Mouse (Mus musculus): ENCODE data around the gene Stk32c. TPM values are rescaled to one million over a fixed set of nuclear protein-coding genes. Genes with fewer than 3 reads are reported as not detected.

The Stk32c gene
- polyA plus RNA-seq, 1 experiment, result not detected

DNA sequence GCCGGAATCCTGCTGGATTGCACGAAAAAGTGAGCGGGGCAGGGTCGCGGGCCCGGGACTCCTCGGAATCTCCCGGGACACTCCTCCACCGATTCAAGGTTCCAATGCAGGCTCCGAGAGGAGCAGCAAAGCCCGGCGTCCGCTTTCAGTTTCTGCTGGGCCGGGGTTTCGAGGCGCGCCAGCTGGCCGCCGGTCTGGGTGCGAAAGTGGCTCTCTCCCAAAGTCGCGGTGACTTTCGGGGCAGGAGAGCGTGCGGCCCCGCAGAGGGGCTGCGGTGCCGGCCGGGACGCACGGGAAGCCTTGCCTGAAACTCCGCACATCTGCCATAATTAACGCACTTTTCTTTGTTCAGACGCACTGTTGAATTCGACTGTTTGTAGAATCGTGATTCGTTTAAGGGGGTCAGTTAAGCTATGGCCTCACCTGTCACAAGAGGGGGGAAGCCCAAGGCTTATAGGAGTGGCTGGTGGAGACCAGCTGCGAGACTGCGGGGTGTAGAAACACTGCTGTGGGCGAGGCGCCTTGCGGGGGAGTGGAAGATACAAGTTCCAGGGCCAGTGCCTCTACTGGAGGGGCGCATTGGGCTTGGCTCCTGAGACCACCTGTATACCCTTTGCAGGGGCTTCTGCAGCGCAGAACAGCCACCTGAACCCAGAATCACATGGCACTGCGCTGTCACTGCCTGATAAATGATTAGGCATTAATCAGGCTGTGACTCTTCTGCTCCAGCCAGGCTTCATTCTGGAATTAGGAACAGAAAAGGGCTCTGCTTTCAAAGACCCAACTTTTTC, 35.7 kb upstream of the Stk32c start:
- H3K27me3 ChIP-seq (ENCODE audit: control insufficient read depth), result peaks cover 38% of the 10 kb centered on the region
- TF ChIP-seq TAL1 (IDR thresholded peaks at IDR 0.05; ENCODE audit: low read length) (no peak), GATA1 (IDR thresholded peaks at IDR 0.05; ENCODE audit: low read length) (no peak)
- peaks cover 27% of the 10 kb centered on the region for H3K4me1 ChIP-seq (ENCODE audit: control insufficient read depth)
- H3K36me3 ChIP-seq (ENCODE audit: control insufficient read depth), result no peaks in the 10 kb centered on the region
- no peaks in the 10 kb centered on the region for H3K9me3 ChIP-seq (ENCODE audit: control insufficient read depth, low read length)
- H3K4me3 ChIP-seq (replicated peaks), result peak overlapping the region; percentile 56

DNA sequence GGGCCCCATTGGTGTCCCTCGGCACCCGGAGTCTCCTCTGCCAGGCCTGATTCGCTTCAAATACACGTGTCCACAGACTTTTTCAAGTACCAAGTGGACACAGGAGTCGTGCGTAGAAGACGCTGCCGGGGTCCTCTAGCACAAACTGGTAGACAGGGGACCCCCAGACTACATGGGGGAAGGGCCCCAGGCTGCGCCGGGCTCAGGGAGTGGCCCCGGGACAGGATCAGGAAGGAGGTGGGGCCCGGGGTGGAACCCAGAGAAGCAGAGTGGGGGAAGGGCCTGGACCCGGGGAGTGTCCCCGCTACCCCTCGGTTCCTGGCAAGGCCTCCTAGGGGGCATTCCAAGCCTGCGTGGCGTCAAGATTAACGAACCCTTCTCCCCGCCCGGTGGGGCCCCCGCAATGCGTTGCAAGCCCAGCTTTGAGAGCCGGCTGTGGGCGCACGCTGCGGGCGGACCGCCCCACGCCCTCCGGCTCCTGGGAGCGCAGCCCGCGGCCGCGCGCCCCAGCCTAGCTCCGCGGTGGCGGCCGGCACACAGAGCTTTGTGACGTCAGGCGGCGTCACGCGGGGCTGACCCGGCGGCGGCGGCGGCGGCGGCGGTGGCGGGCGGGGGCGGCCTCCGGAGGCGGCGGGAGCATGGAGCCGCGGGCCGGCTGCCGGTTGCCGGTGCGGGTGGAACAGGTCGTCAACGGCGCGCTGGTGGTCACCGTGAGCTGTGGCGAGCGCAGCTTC, 34.9 kb upstream of the Stk32c start, which contains the start of gene Pwwp2b:
TSS of gene Pwwp2b (plus strand) at position 602 of the 734 bp plus-strand sequence.
- Histone ChIP-seq H3K27me3 (ENCODE audit: control insufficient read depth) (peaks cover 38% of the 10 kb centered on the region), H3K9me3 (ENCODE audit: control insufficient read depth, low read length) (no peaks in the 10 kb centered on the region), H3K4me1 (ENCODE audit: control insufficient read depth) (peaks cover 27% of the 10 kb centered on the region), H3K36me3 (ENCODE audit: control insufficient read depth) (no peaks in the 10 kb centered on the region), H3K4me3 (replicated peaks) (peak within 1 kb of the TSS; percentile 56)
- TF ChIP-seq TAL1 (IDR thresholded peaks at IDR 0.05; ENCODE audit: low read length), result no peak
- TF ChIP-seq GATA1 (IDR thresholded peaks at IDR 0.05; ENCODE audit: low read length), result no peak

DNA sequence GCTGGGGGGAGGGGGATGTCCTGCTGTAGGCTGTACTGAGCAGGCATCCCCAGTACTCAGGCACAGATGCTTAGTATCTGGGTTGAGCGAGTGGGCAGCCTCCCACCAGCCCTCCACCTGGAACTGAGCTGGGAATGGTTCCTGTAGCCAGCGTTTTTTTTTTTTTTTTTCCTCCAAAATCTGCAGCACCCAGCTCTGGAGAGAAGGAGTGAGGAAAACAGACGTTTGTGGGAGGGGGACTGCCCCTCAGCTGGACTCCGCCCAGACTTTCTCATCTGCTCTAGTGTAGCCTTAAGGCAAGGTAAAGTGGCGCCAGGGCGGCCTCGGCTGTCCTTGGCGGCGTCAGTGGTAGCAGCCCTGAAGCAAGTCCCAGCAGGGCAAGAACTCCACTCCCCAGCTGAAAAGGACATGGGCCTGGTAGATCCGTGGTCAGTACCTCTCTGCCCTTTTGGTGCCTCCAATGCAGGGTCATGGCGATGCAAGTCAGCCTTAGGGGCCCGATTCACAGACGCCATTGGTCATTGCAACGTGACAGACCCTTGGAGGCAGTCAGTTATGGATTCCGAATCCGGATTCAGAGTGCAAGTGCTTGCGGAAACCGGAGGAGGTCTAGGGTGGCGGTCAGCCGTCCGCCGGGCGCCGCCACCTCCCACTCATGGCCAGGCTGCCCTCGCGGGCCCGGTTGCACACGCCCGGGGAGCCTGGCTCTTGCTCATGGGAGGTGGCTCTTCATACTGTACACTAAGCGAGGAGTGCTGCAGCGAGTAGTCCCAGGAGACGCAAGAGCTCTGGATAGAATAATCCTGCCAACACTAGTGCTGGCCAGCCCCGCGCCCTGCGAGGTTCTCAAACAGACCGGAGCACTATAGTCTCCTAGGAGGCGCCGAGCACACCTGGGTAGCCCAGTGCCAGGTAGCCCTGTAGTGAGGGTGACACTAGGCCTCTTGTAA, 34.1 kb upstream of the Stk32c start:
- H3K4me3 ChIP-seq (replicated peaks), result peak overlapping the region; percentile 56
- TF ChIP-seq GATA1 (IDR thresholded peaks at IDR 0.05; ENCODE audit: low read length) (no peak), TAL1 (IDR thresholded peaks at IDR 0.05; ENCODE audit: low read length) (no peak)
- peaks cover 25% of the 10 kb centered on the region for H3K4me1 ChIP-seq (ENCODE audit: control insufficient read depth)
- H3K27me3 ChIP-seq (ENCODE audit: control insufficient read depth), result peaks cover 38% of the 10 kb centered on the region
- no peaks in the 10 kb centered on the region for H3K36me3 ChIP-seq (ENCODE audit: control insufficient read depth)
- no peaks in the 10 kb centered on the region for H3K9me3 ChIP-seq (ENCODE audit: control insufficient read depth, low read length)

DNA sequence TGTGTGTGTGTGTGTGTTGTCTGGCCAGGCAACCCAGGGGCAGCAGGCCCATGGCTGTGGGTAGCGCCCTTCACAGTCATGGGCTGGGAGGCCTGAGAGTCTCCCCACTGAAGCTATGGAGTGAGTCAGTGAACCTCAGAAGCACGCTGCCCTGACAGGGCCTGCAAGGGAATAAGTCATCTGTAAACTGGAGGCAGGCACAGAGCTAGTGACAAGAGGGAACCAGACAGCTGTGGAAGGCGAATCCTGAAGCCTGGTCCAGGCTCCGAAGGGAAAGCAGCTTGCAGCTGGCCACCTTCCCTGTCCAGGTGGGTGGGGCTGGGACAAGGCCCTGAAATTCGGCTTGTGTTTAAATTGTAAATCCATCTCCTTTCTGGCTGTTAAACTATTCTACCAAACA, 33.0 kb upstream of the Stk32c start:
- no peak overlapping the region for H3K4me3 ChIP-seq (replicated peaks)
- peaks cover 38% of the 10 kb centered on the region for H3K27me3 ChIP-seq (ENCODE audit: control insufficient read depth)
- H3K4me1 ChIP-seq (ENCODE audit: control insufficient read depth), result peaks cover 25% of the 10 kb centered on the region
- no peaks in the 10 kb centered on the region for H3K36me3 ChIP-seq (ENCODE audit: control insufficient read depth)
- TF ChIP-seq TAL1 (IDR thresholded peaks at IDR 0.05; ENCODE audit: low read length) (no peak), GATA1 (IDR thresholded peaks at IDR 0.05; ENCODE audit: low read length) (no peak)
- H3K9me3 ChIP-seq (ENCODE audit: control insufficient read depth, low read length), result no peaks in the 10 kb centered on the region

DNA sequence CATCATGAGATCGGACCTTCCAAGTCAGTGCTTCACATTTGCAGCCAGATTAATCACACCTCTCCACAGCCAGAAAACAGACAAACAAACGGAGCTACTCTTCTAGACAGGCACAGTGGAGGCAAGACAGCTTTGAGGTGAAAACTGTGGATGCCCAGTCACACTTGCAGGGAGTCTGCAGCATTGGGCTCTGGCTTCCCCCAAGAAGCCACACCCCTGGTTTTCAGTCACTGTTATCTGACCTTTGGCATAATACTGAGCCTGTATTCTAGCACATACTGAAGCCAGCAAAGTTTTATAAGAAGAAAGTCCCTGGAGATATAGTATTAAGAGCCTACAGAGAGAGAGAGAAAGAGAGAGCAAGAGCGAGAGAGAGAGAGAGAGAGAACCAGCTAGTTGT, 26.3 kb upstream of the Stk32c start:
- TF ChIP-seq GATA1 (IDR thresholded peaks at IDR 0.05; ENCODE audit: low read length), result no peak
- TF ChIP-seq TAL1 (IDR thresholded peaks at IDR 0.05; ENCODE audit: low read length), result no peak
- Histone ChIP-seq H3K36me3 (ENCODE audit: control insufficient read depth) (no peaks in the 10 kb centered on the region), H3K9me3 (ENCODE audit: control insufficient read depth, low read length) (no peaks in the 10 kb centered on the region), H3K4me3 (replicated peaks) (no peak overlapping the region), H3K4me1 (ENCODE audit: control insufficient read depth) (peaks cover 4% of the 10 kb centered on the region), H3K27me3 (ENCODE audit: control insufficient read depth) (peaks cover 2% of the 10 kb centered on the region)

DNA sequence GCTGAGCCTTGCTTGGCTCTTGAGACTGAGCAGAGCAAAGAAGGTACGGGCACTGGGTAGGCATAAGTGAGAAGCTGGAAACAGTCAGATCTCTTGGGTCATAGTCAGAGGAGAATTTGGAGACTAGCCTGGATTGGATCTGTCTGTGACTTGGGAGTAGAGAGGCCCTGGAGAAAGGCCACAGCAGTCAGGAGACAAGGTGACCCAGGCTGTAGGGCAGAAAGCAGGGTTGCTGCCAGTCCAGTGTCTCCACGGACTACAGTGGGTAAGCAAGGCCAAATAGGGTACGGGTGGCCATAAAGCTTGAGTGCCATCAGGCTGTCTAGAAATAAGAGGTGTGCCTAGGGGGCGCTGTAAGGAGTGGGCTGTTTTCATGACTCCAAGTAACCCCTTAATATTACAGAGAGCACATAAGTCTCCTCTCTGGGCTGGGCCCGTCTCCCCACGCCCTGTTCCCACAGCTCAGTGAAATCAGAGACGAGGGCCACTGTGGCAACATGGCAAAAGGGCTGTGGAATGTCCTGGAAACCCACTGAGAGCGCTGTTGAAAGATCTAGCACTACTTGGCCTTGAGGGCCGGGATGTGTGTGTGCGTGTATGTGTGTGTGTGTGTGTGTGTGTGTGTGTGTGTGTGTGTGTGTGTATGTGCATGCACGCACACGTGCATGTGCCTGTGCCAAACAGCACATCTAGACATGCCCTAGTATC, 22.7 kb upstream of the Stk32c start:
- no peak overlapping the region for H3K4me3 ChIP-seq (replicated peaks)
- TF ChIP-seq TAL1 (IDR thresholded peaks at IDR 0.05; ENCODE audit: low read length), result no peak
- TF ChIP-seq GATA1 (IDR thresholded peaks at IDR 0.05; ENCODE audit: low read length), result no peak
- H3K9me3 ChIP-seq (ENCODE audit: control insufficient read depth, low read length), result no peaks in the 10 kb centered on the region
- no peaks in the 10 kb centered on the region for H3K36me3 ChIP-seq (ENCODE audit: control insufficient read depth)
- peaks cover 2% of the 10 kb centered on the region for H3K27me3 ChIP-seq (ENCODE audit: control insufficient read depth)
- H3K4me1 ChIP-seq (ENCODE audit: control insufficient read depth), result peaks cover 7% of the 10 kb centered on the region

- Histone ChIP-seq H3K4me3 (replicated peaks) (no peak overlapping the region), H3K27me3 (ENCODE audit: control insufficient read depth) (peaks cover 2% of the 10 kb centered on the region), H3K4me1 (ENCODE audit: control insufficient read depth) (peaks cover 7% of the 10 kb centered on the region), H3K9me3 (ENCODE audit: control insufficient read depth, low read length) (no peaks in the 10 kb centered on the region), H3K36me3 (ENCODE audit: control insufficient read depth) (no peaks in the 10 kb centered on the region)
- TF ChIP-seq TAL1 (IDR thresholded peaks at IDR 0.05; ENCODE audit: low read length), result no peak
- TF ChIP-seq GATA1 (IDR thresholded peaks at IDR 0.05; ENCODE audit: low read length), result no peak
These were observed 21.5 kb upstream of the Stk32c start for GRCm38 (mm10) chr7:139234426-139235188.

- TF ChIP-seq TAL1 (IDR thresholded peaks at IDR 0.05; ENCODE audit: low read length) (no peak), GATA1 (IDR thresholded peaks at IDR 0.05; ENCODE audit: low read length) (no peak)
- Histone ChIP-seq H3K9me3 (ENCODE audit: control insufficient read depth, low read length) (no peaks in the 10 kb centered on the region), H3K27me3 (ENCODE audit: control insufficient read depth) (peaks cover 2% of the 10 kb centered on the region), H3K4me3 (replicated peaks) (no peak overlapping the region), H3K4me1 (ENCODE audit: control insufficient read depth) (peaks cover 7% of the 10 kb centered on the region), H3K36me3 (ENCODE audit: control insufficient read depth) (no peaks in the 10 kb centered on the region)
These were observed 20.6 kb upstream of the Stk32c start for GRCm38 (mm10) chr7:139233714-139234113.
